Mouse (Mus musculus) forebrain, embryonic 16.5 days (tissue): ENCODE results near the gene Tada3. TPM values are rescaled to one million over a fixed set of nuclear protein-coding genes. Genes with fewer than 3 reads are reported as not detected.

Experiments
- ATAC-seq: fragments of 200-750 bp; cut with Nextera tagmentation; 2 replicates; pipeline ENCODE4 v1.8.0; 2017; ENCODE audit warnings: mild to moderate bottlenecking, moderate library complexity
- H3K27ac ChIP-seq: fragments of 300-500 bp; sonication (generic); 2 replicates; pipeline ENCODE4 v1.5.1; 2014; ENCODE audit warnings: low read length, control low read depth
- H3K27me3 ChIP-seq: fragments of 300-500 bp; sonication (generic); replicated peaks from 2 replicates; pipeline ENCODE4 v1.6.1; 2014; ENCODE audit warnings: low read length; ENCODE audit not compliant: control insufficient read depth, insufficient read depth
- H3K36me3 ChIP-seq: fragments of 300-500 bp; sonication (generic); 2 replicates; pipeline ENCODE4 v1.6.1; 2014; ENCODE audit not compliant: control insufficient read depth, insufficient read depth
- H3K4me1 ChIP-seq: fragments of 300-500 bp; sonication (generic); replicated peaks from 2 replicates; pipeline ENCODE4 v1.6.1; 2014; ENCODE audit warnings: low read length; ENCODE audit not compliant: control insufficient read depth, insufficient read depth
- H3K4me2 ChIP-seq: fragments of 300-500 bp; sonication (generic); 2 replicates; pipeline ENCODE4 v1.6.1; 2014; ENCODE audit warnings: mild to moderate bottlenecking, low read length, control low read depth
- H3K4me3 ChIP-seq: fragments of 300-500 bp; sonication (generic); replicated peaks from 2 replicates; pipeline ENCODE4 v1.5.1; 2014; ENCODE audit warnings: mild to moderate bottlenecking, low read length, control low read depth
- H3K9ac ChIP-seq: fragments of 300-500 bp; sonication (generic); replicated peaks from 2 replicates; pipeline ENCODE4 v1.6.1; 2014; ENCODE audit warnings: low read depth, low read length, control low read depth
- H3K9me3 ChIP-seq: fragments of 300-500 bp; sonication (generic); 2 replicates; pipeline ENCODE4 v1.6.1; 2016; ENCODE audit warnings: low read length; ENCODE audit not compliant: control insufficient read depth
- WGBS: fragments of 180-500 bp; shearing (Covaris S2); extraction: QIAGEN DNeasy Blood & Tissue Kit; methylation state at CpG from one replicate; pipeline ENCODE4 v1.1.7; 2014; 5-methylcytosine and 5-hydroxymethylcytosine counted together
- polyA plus RNA-seq: library from polyadenylated mRNA; unstranded; fragments of >200 nt; fragmentation: Nextera tagmentation; extraction: Ambion mirVana; gene quantifications from 2 replicates; pipeline ENCODE4 v1.2.1, GENCODE M21; 2015

The Tada3 gene
- polyA plus RNA-seq, 1 experiment from 2014 or later, result 88.8 TPM

GRCm38 (mm10) chr6:113373491-113373890 lies 4.2 kb downstream of the Tada3 start:
- peaks cover 38% of the 10 kb centered on the region for H3K36me3 ChIP-seq
- H3K9me3 ChIP-seq, result no peaks in the 10 kb centered on the region
- WGBS, result 93% methylated on average over 4 of the region's 4 CpGs

DNA sequence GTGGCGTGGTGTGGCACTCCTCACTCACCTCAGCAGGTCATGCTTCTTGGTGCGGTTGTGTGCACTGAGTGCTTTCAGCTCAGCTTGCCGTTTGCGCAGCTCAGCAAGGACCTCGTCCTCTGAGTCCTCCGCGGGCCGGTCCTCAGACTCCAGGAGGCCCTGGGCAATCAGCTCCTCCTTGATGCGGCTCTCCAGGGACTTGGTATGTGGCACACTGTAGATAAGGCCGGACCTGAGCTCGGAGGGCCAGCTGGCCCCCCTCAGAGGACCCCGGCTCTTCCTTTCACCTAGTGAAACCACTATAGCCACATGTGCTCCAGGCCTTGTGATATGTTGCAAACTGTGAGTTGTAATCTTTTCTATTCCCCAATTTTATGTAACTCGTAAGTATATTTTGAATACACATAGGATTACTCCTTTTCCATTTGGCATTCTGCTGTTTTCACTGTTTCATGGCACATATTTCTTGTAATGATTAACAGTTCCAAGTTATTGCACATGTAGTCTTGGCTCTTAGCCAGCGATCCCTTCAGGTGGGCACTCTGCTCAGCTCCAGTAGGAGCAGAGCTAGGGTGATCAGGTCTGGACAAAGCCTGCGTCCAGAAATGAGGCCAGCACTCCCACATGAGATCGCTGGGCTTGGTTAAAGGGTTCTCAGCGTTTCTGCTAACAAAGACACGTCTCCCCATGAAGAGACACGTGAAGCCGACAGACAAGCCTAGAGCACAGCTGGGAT lies 7.3 kb downstream of the Tada3 start:
- Histone ChIP-seq H3K27ac (no peak overlapping the region), H3K4me3 (no peak overlapping the region), H3K4me1 (no peaks in the 10 kb centered on the region), H3K4me2 (no peak overlapping the region), H3K9ac (no peak overlapping the region), H3K36me3 (peaks cover 35% of the 10 kb centered on the region), H3K9me3 (no peaks in the 10 kb centered on the region), H3K27me3 (no peaks in the 10 kb centered on the region)
- WGBS, result 93% methylated on average over 20 of the region's 20 CpGs
- no peak for ATAC-seq

More at GRCm38 (mm10) chr6:113373491-113373890, 4.2 kb downstream of the Tada3 start:
- Histone ChIP-seq H3K4me3 (no peak overlapping the region), H3K27ac (no peak overlapping the region), H3K4me2 (no peak overlapping the region), H3K9ac (no peak overlapping the region), H3K4me1 (peaks cover 10% of the 10 kb centered on the region), H3K27me3 (no peaks in the 10 kb centered on the region)
- no peak for ATAC-seq

GRCm38 (mm10) chr6:113368577-113368976 lies 9.1 kb downstream of the Tada3 start:
- Histone ChIP-seq H3K4me3 (no peak overlapping the region), H3K27me3 (no peaks in the 10 kb centered on the region), H3K27ac (no peak overlapping the region), H3K9me3 (no peaks in the 10 kb centered on the region), H3K36me3 (peaks cover 27% of the 10 kb centered on the region), H3K4me1 (no peaks in the 10 kb centered on the region), H3K9ac (no peak overlapping the region), H3K4me2 (no peak overlapping the region)
- ATAC-seq, result no peak
- 74% methylated on average over 5 of the region's 5 CpGs for WGBS

- Histone ChIP-seq H3K9ac (no peak overlapping the region), H3K4me1 (no peaks in the 10 kb centered on the region), H3K4me2 (no peak overlapping the region), H3K4me3 (no peak overlapping the region), H3K27ac (no peak overlapping the region), H3K36me3 (peaks cover 25% of the 10 kb centered on the region), H3K9me3 (no peaks in the 10 kb centered on the region), H3K27me3 (no peaks in the 10 kb centered on the region)
- ATAC-seq, result no peak
- WGBS, result 94% methylated on average over 7 of the region's 7 CpGs
Observed at GRCm38 (mm10) chr6:113368124-113368523, 9.6 kb downstream of the Tada3 start.

- H3K36me3 ChIP-seq, result peaks cover 25% of the 10 kb centered on the region
- no peak overlapping the region for H3K9ac ChIP-seq
- H3K4me2 ChIP-seq, result no peak overlapping the region
- no peak overlapping the region for H3K4me3 ChIP-seq
- H3K27ac ChIP-seq, result no peak overlapping the region
- WGBS, result 95% methylated on average over 1 of the region's 1 CpGs
- no peaks in the 10 kb centered on the region for H3K9me3 ChIP-seq
- ATAC-seq, result no peak
- H3K27me3 ChIP-seq, result no peaks in the 10 kb centered on the region
- H3K4me1 ChIP-seq, result no peaks in the 10 kb centered on the region
Observed at GRCm38 (mm10) chr6:113367574-113367973, 10.1 kb downstream of the Tada3 start.

- H3K9ac ChIP-seq, result no peak overlapping the region
- ATAC-seq, result no peak
- H3K9me3 ChIP-seq, result no peaks in the 10 kb centered on the region
- WGBS, result 88% methylated on average over 6 of the region's 6 CpGs
- H3K4me3 ChIP-seq, result no peak overlapping the region
- no peak overlapping the region for H3K4me2 ChIP-seq
- H3K27me3 ChIP-seq, result no peaks in the 10 kb centered on the region
- no peak overlapping the region for H3K27ac ChIP-seq
- H3K36me3 ChIP-seq, result peaks cover 23% of the 10 kb centered on the region
- no peaks in the 10 kb centered on the region for H3K4me1 ChIP-seq
Observed at GRCm38 (mm10) chr6:113366639-113367038, 11.0 kb downstream of the Tada3 start.

DNA sequence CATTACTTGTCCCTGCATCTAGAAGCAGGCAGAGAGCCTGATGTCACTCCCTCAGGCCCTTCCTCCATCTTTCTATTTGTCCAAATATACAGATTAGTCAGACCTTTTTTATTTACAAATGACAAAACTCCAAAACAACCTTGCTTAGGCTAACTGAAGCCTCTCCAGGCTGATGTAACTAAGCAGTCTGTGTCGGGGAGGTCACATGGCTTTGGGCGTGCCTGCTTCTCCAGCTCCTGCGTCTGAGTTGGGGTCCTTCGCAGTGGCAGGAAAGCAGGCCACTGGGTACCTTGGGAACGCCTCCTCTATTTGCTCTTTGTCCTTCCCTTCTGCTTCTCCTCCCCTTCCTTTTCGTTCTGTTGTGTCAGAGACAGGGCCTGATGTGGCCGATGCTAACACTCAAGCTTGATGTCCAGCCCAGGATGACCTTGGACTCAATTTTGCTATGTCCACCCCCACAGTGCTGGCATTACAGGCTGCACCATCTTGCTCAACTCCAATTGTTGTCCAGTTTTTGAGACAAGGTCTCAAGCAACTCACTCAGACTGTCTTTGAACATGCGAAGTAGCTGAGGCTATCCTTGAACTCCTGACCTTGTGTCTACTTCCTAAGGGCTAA lies 13.1 kb downstream of the Tada3 start:
- WGBS, result 75% methylated on average over 8 of the region's 8 CpGs

GRCm38 (mm10) chr6:113362241-113362640 lies 15.4 kb downstream of the Tada3 start:
- Histone ChIP-seq H3K27me3 (no peaks in the 10 kb centered on the region), H3K4me3 (no peak overlapping the region), H3K4me1 (no peaks in the 10 kb centered on the region), H3K36me3 (no peaks in the 10 kb centered on the region), H3K4me2 (no peak overlapping the region), H3K9me3 (no peaks in the 10 kb centered on the region), H3K27ac (no peak overlapping the region), H3K9ac (no peak overlapping the region)
- 96% methylated on average over 1 of the region's 1 CpGs for WGBS
- ATAC-seq, result no peak

More for the DNA sequence above, 13.1 kb downstream of the Tada3 start:
- H3K4me3 ChIP-seq, result no peak overlapping the region
- H3K9me3 ChIP-seq, result no peaks in the 10 kb centered on the region
- H3K4me2 ChIP-seq, result no peak overlapping the region
- no peak for ATAC-seq
- no peak overlapping the region for H3K27ac ChIP-seq
- no peaks in the 10 kb centered on the region for H3K4me1 ChIP-seq
- H3K9ac ChIP-seq, result no peak overlapping the region
- peaks cover 8% of the 10 kb centered on the region for H3K36me3 ChIP-seq
- H3K27me3 ChIP-seq, result no peaks in the 10 kb centered on the region

GRCm38 (mm10) chr6:113361476-113361875 lies 16.2 kb downstream of the Tada3 start:
- 75% methylated on average over 4 of the region's 4 CpGs for whole genome bisulfite sequencing

More at GRCm38 (mm10) chr6:113361476-113361875, 16.2 kb downstream of the Tada3 start:
- no peaks in the 10 kb centered on the region for H3K4me1 ChIP-seq
- ATAC-seq, result no peak
- no peak overlapping the region for H3K27ac ChIP-seq
- H3K9ac ChIP-seq, result no peak overlapping the region
- no peaks in the 10 kb centered on the region for H3K9me3 ChIP-seq
- H3K36me3 ChIP-seq, result no peaks in the 10 kb centered on the region
- H3K4me2 ChIP-seq, result no peak overlapping the region
- H3K27me3 ChIP-seq, result no peaks in the 10 kb centered on the region
- no peak overlapping the region for H3K4me3 ChIP-seq
